Mouse (Mus musculus) CH12F3 (cell line): ENCODE results near the gene Snrpd2.
"Not testable (repeated sequence)": the region's sequence is repeated elsewhere in the genome, so short reads cannot be mapped to it uniquely, and the experiment has no call there.

ENCODE experiments used
- in situ Hi-C: fragments of 300-500 bp; cut with MboI; formaldehyde crosslinking; loops from 2 replicates; pipeline ENCODE4 v1.14.3; 2020; ENCODE audit warnings: low sequenced_read_pairs

Snrpd2 gene

GRCm38 (mm10) chr7:19148180-19148874, 1.2 kb upstream of the Snrpd2 start:
- in situ Hi-C loops, result loop anchor here (10.0 kb wide), 1 partner anchor 64 kb away; the partner anchor contains the start of gene Dmpk

- in situ Hi-C loops, result loop anchor here (10.0 kb wide), 1 partner anchor 64 kb away; the partner anchor contains the start of gene Dmpk
Measured at GRCm38 (mm10) chr7:19148875-19149541, 514 bp upstream of the Snrpd2 start, which contains the start of gene Qpctl. Gene Qpctl (minus strand): TSS chr7:19149291.

- in situ Hi-C loops, result not testable (repeated sequence)
Measured at GRCm38 (mm10) chr7:19151121-19151520, 1.6 kb downstream of the Snrpd2 start.

- in situ Hi-C loops, result no loop called here
Measured at GRCm38 (mm10) chr7:19154796-19155195, 5.3 kb downstream of the Snrpd2 start.

GRCm38 (mm10) chr7:19155825-19156475, 6.4 kb downstream of the Snrpd2 start:
- in situ Hi-C loops, result no loop called here

GRCm38 (mm10) chr7:19157160-19157800, 7.8 kb downstream of the Snrpd2 start:
- in situ Hi-C loops, result no loop called here

GRCm38 (mm10) chr7:19158601-19159000, 9.1 kb downstream of the Snrpd2 start:
- in situ Hi-C loops, result no loop called here

- in situ Hi-C loops, result no loop called here
Measured at GRCm38 (mm10) chr7:19159411-19159810, 9.9 kb downstream of the Snrpd2 start.

GRCm38 (mm10) chr7:19160115-19160514, 10.6 kb downstream of the Snrpd2 start:
- in situ Hi-C loops, result no loop called here

GRCm38 (mm10) chr7:19162928-19163327, 13.4 kb downstream of the Snrpd2 start:
- in situ Hi-C loops, result no loop called here

GRCm38 (mm10) chr7:19163752-19164151, 14.2 kb downstream of the Snrpd2 start:
- in situ Hi-C loops, result no loop called here

GRCm38 (mm10) chr7:19164189-19164588, 14.7 kb downstream of the Snrpd2 start:
- in situ Hi-C loops, result no loop called here

GRCm38 (mm10) chr7:19164978-19165377, 15.5 kb downstream of the Snrpd2 start:
- in situ Hi-C loops, result no loop called here

- in situ Hi-C loops, result no loop called here
Measured at GRCm38 (mm10) chr7:19165656-19166423, 16.3 kb downstream of the Snrpd2 start, which contains the start of gene Gipr. Gene Gipr (minus strand): TSS chr7:19166127.

- in situ Hi-C loops, result no loop called here
Measured at GRCm38 (mm10) chr7:19166990-19167389, 17.5 kb downstream of the Snrpd2 start.

- in situ Hi-C loops, result no loop called here
Measured at GRCm38 (mm10) chr7:19169506-19169905, 20.0 kb downstream of the Snrpd2 start.

- in situ Hi-C loops, result loop anchor here (10.0 kb wide), 1 partner anchor 105 kb away; the partner anchor contains the start of gene Vasp
Measured at GRCm38 (mm10) chr7:19170142-19170541, 20.6 kb downstream of the Snrpd2 start.

- in situ Hi-C loops, result loop anchor here (10.0 kb wide), 1 partner anchor 103 kb away; the partner anchor contains the start of gene Vasp
Measured at GRCm38 (mm10) chr7:19171831-19172230, 22.3 kb downstream of the Snrpd2 start.

GRCm38 (mm10) chr7:19172874-19173273, 23.4 kb downstream of the Snrpd2 start:
- in situ Hi-C loops, result loop anchor here (10.0 kb wide), 1 partner anchor 102 kb away; the partner anchor contains the start of gene Vasp
